Mouse (Mus musculus) neural tube, embryonic 14.5 days (tissue): ENCODE results near the gene Uxt. TPM values are rescaled to one million over a fixed set of nuclear protein-coding genes. Genes with fewer than 3 reads are reported as not detected.

Source experiments
- ATAC-seq: fragments of 200-750 bp; cut with Nextera tagmentation; 2 replicates; pipeline ENCODE4 v1.8.0; 2017; ENCODE audit warnings: low read depth, mild to moderate bottlenecking, moderate TSS enrichment, moderate library complexity
- H3K27ac ChIP-seq: fragments of 300-500 bp; sonication (generic); 2 replicates; pipeline ENCODE4 v1.5.1; 2014; ENCODE audit warnings: low read depth, mild to moderate bottlenecking, control low read depth, low read length, moderate library complexity, mixed read lengths
- H3K27me3 ChIP-seq: fragments of 300-500 bp; sonication (generic); 2 replicates; pipeline ENCODE4 v1.6.1; 2014; ENCODE audit warnings: low read length; ENCODE audit not compliant: control insufficient read depth, insufficient read depth
- H3K36me3 ChIP-seq: fragments of 300-500 bp; sonication (generic); 2 replicates; pipeline ENCODE4 v1.6.1; 2014; ENCODE audit warnings: low read length, mixed read lengths; ENCODE audit not compliant: control insufficient read depth, insufficient read depth
- H3K4me1 ChIP-seq: fragments of 300-500 bp; sonication (generic); 2 replicates; pipeline ENCODE4 v1.6.1; 2014; ENCODE audit warnings: low read length; ENCODE audit not compliant: control insufficient read depth, insufficient read depth
- H3K4me2 ChIP-seq: fragments of 300-500 bp; sonication (generic); 2 replicates; pipeline ENCODE4 v1.6.1; 2014; ENCODE audit warnings: mild to moderate bottlenecking, low read depth, low read length, control low read depth
- H3K4me3 ChIP-seq: fragments of 300-500 bp; sonication (generic); 2 replicates; pipeline ENCODE4 v1.5.1; 2014; ENCODE audit warnings: low read depth, low read length, control low read depth, mixed read lengths
- H3K9ac ChIP-seq: fragments of 300-500 bp; sonication (generic); replicated peaks from 2 replicates; pipeline ENCODE4 v1.6.1; 2014; ENCODE audit warnings: low read depth, mild to moderate bottlenecking, control low read depth, low read length, mixed read lengths
- H3K9me3 ChIP-seq: fragments of 300-500 bp; sonication (generic); 2 replicates; pipeline ENCODE4 v1.6.1; 2016; ENCODE audit warnings: low read length; ENCODE audit not compliant: control insufficient read depth
- WGBS: fragments of 180-500 bp; shearing (Covaris S2); extraction: QIAGEN DNeasy Blood & Tissue Kit; methylation state at CpG from one replicate; pipeline ENCODE4 v1.1.7; 2014; 5-methylcytosine and 5-hydroxymethylcytosine counted together
- polyA plus RNA-seq: library from polyadenylated mRNA; unstranded; fragments of >200 nt; fragmentation: Nextera tagmentation; extraction: Ambion mirVana; gene quantifications from 2 replicates; pipeline ENCODE4 v1.2.1, GENCODE M21; 2014

The Uxt gene
- polyA plus RNA-seq, 1 experiment from 2014 or later = 30.7 TPM

GRCm38 (mm10) chrX:20921366-20921765 is 40.5 kb downstream of the Uxt start:
- H3K4me1 ChIP-seq = no peaks in the 10 kb centered on the region
- peak overlapping the region; percentile 55; the same call in 1 of the 2 replicates for H3K4me3 ChIP-seq
- no peak overlapping the region for H3K9ac ChIP-seq
- no peaks in the 10 kb centered on the region for H3K27me3 ChIP-seq
- peak overlapping the region; percentile 39; the same call in 1 of the 2 replicates for H3K27ac ChIP-seq
- H3K36me3 ChIP-seq = no peaks in the 10 kb centered on the region
- peak; percentile 12; the same call in 1 of the 2 replicates for ATAC-seq
- WGBS = 44% methylated on average over 5 of the region's 5 CpGs
- H3K9me3 ChIP-seq = no peaks in the 10 kb centered on the region
- H3K4me2 ChIP-seq = peak overlapping the region; percentile 44

- H3K27me3 ChIP-seq = no peaks in the 10 kb centered on the region
- ATAC-seq = peak; percentile 98
- peak within 1 kb of the TSS; percentile 53 for H3K4me2 ChIP-seq
- WGBS = 6% methylated on average over 23 of the region's 44 CpGs
- H3K36me3 ChIP-seq = no peaks in the 10 kb centered on the region
- peak within 1 kb of the TSS; percentile 68 for H3K9ac ChIP-seq
- no peaks in the 10 kb centered on the region for H3K9me3 ChIP-seq
- H3K27ac ChIP-seq = peak within 1 kb of the TSS; percentile 74
- H3K4me1 ChIP-seq = no peaks in the 10 kb centered on the region
- peak within 1 kb of the TSS; percentile 55 for H3K4me3 ChIP-seq
Measured at GRCm38 (mm10) chrX:20920844-20921364, 40.9 kb downstream of the Uxt start, which contains the start of gene Syn1. Syn1 (minus strand) TSS chrX:20921004.

GRCm38 (mm10) chrX:20920249-20920843 is 41.5 kb downstream of the Uxt start:
- Histone ChIP-seq H3K27ac (peak overlapping the region; percentile 74; the same call in 1 of the 2 replicates), H3K4me3 (peak overlapping the region; percentile 55), H3K27me3 (no peaks in the 10 kb centered on the region), H3K9me3 (no peaks in the 10 kb centered on the region), H3K4me2 (peak overlapping the region; percentile 53), H3K4me1 (no peaks in the 10 kb centered on the region), H3K36me3 (no peaks in the 10 kb centered on the region), H3K9ac (peak overlapping the region; percentile 68)
- WGBS = 18% methylated on average over 19 of the region's 49 CpGs
- ATAC-seq = peak; percentile 62

- no peaks in the 10 kb centered on the region for H3K9me3 ChIP-seq
- H3K27ac ChIP-seq = no peak overlapping the region
- no peaks in the 10 kb centered on the region for H3K36me3 ChIP-seq
- H3K9ac ChIP-seq = no peak overlapping the region
- H3K27me3 ChIP-seq = no peaks in the 10 kb centered on the region
- no peak overlapping the region for H3K4me3 ChIP-seq
- no peak for ATAC-seq
- H3K4me2 ChIP-seq = no peak overlapping the region
- no peaks in the 10 kb centered on the region for H3K4me1 ChIP-seq
Measured at GRCm38 (mm10) chrX:20915075-20915474, 46.7 kb downstream of the Uxt start.

GRCm38 (mm10) chrX:20913726-20914125 is 48.1 kb downstream of the Uxt start:
- no peak for ATAC-seq
- Histone ChIP-seq H3K27ac (no peak overlapping the region), H3K4me3 (no peak overlapping the region), H3K9me3 (no peaks in the 10 kb centered on the region), H3K27me3 (no peaks in the 10 kb centered on the region), H3K9ac (no peak overlapping the region), H3K4me2 (no peak overlapping the region), H3K4me1 (no peaks in the 10 kb centered on the region), H3K36me3 (no peaks in the 10 kb centered on the region)
- WGBS = 85% methylated on average over 6 of the region's 6 CpGs

- Histone ChIP-seq H3K27ac (no peak overlapping the region), H3K4me1 (no peaks in the 10 kb centered on the region), H3K36me3 (no peaks in the 10 kb centered on the region), H3K27me3 (no peaks in the 10 kb centered on the region), H3K9ac (no peak overlapping the region), H3K9me3 (no peaks in the 10 kb centered on the region), H3K4me3 (no peak overlapping the region), H3K4me2 (no peak overlapping the region)
- no peak for ATAC-seq
- WGBS = 30% methylated on average over 3 of the region's 3 CpGs
Measured at GRCm38 (mm10) chrX:20910074-20910473, 51.7 kb downstream of the Uxt start.

Other genes with a start within 250 kb of the Uxt start
- gene Araf, start 164.2 kb downstream of the Uxt start, polyA plus RNA-seq = 334 and 400 TPM in 2 replicates
- 2.0 and 5.6 TPM in 2 replicates for gene Timp1, start 91.9 kb downstream of the Uxt start, polyA plus RNA-seq
- gene Syn1, start 41.0 kb downstream of the Uxt start, polyA plus RNA-seq = 88.5 and 101 TPM in 2 replicates
- gene Cfp, start 30.5 kb downstream of the Uxt start, polyA plus RNA-seq = 4.6 and 5.5 TPM in 2 replicates
- gene Elk1, start 11.4 kb downstream of the Uxt start, polyA plus RNA-seq = 8.2 and 11.7 TPM in 2 replicates
- 9.6 and 11.2 TPM in 2 replicates for gene Zfp182, start 100.3 kb upstream of the Uxt start, polyA plus RNA-seq
- gene Spaca5, start 106.4 kb upstream of the Uxt start, polyA plus RNA-seq = not detected in 2 replicates
- gene Zfp300, start 127.5 kb upstream of the Uxt start, polyA plus RNA-seq = 4.2 and 5.7 TPM in 2 replicates
- gene Ssxa1, start 153.8 kb upstream of the Uxt start, polyA plus RNA-seq = not detected in 2 replicates
- not detected in 2 replicates for gene Gm21876, start 213.6 kb upstream of the Uxt start, polyA plus RNA-seq